Mouse (Mus musculus) limb, embryonic 11.5 days (tissue): Measurements from ENCODE around the gene Rabggta. TPM values are rescaled to one million over a fixed set of nuclear protein-coding genes. Genes with fewer than 3 reads are reported as not detected.

Source experiments
- ATAC-seq: fragments of 200-750 bp; cut with Nextera tagmentation; 2 replicates; pipeline ENCODE4 v1.8.0; 2017; ENCODE audit warnings: low read depth; ENCODE audit not compliant: insufficient number of reproducible peaks, low FRiP score, low TSS enrichment
- DNase-seq: peaks from one replicate; pipeline ENCODE4 v3.0.0-alpha.2; 2015; ENCODE audit warnings: low spot score
- H3K27ac ChIP-seq: fragments of 300-500 bp; sonication (generic); replicated peaks from 2 replicates; pipeline ENCODE4 v1.5.1; 2014; ENCODE audit warnings: low read depth, mild to moderate bottlenecking, low read length
- H3K27me3 ChIP-seq: fragments of 300-500 bp; sonication (generic); 2 replicates; pipeline ENCODE4 v1.6.1; 2014; ENCODE audit warnings: mild to moderate bottlenecking, low read length, mixed read lengths; ENCODE audit not compliant: control insufficient read depth, insufficient read depth
- H3K36me3 ChIP-seq: fragments of 300-500 bp; sonication (generic); 2 replicates; pipeline ENCODE4 v1.6.1; 2014; ENCODE audit warnings: mild to moderate bottlenecking, low read length, moderate library complexity, mixed read lengths; ENCODE audit not compliant: control insufficient read depth, insufficient read depth
- H3K4me1 ChIP-seq: fragments of 300-500 bp; sonication (generic); 2 replicates; pipeline ENCODE4 v1.6.1; 2014; ENCODE audit warnings: low read length, mixed read lengths; ENCODE audit not compliant: control insufficient read depth, insufficient read depth
- H3K4me2 ChIP-seq: fragments of 300-500 bp; sonication (generic); 2 replicates; pipeline ENCODE4 v1.6.1; 2014; ENCODE audit warnings: low read depth, mild to moderate bottlenecking, moderate library complexity; ENCODE audit not compliant: severe bottlenecking
- H3K4me3 ChIP-seq: fragments of 300-500 bp; sonication (generic); 2 replicates; pipeline ENCODE4 v1.5.1; 2014; ENCODE audit warnings: low read depth, low read length
- H3K9ac ChIP-seq: fragments of 300-500 bp; sonication (generic); 2 replicates; pipeline ENCODE4 v1.6.1; 2014; ENCODE audit warnings: mild to moderate bottlenecking, low read length
- H3K9me3 ChIP-seq: fragments of 300-500 bp; sonication (generic); 2 replicates; pipeline ENCODE4 v1.6.1; 2016; ENCODE audit warnings: low read length; ENCODE audit not compliant: control insufficient read depth
- WGBS: fragments of 180-500 bp; shearing (Covaris S2); extraction: QIAGEN DNeasy Blood & Tissue Kit; methylation state at CpG from one replicate; pipeline ENCODE4 v1.1.7; 2014; 5-methylcytosine and 5-hydroxymethylcytosine counted together
- polyA plus RNA-seq: library from polyadenylated mRNA; unstranded; fragments of >200 nt; fragmentation: Nextera tagmentation; extraction: Ambion mirVana; gene quantifications from 2 replicates; pipeline ENCODE4 v1.2.1, GENCODE M21; 2014

The Rabggta gene
- polyA plus RNA-seq, 1 experiment from 2014 or later = 20.0 TPM

- Histone ChIP-seq H3K27ac (peak within 1 kb of the TSS; percentile 60; the same call in 1 of the 2 replicates), H3K9me3 (no peaks in the 10 kb centered on the region), H3K27me3 (no peaks in the 10 kb centered on the region), H3K9ac (peak within 1 kb of the TSS; percentile 72), H3K4me3 (peak within 1 kb of the TSS; percentile 83), H3K4me1 (no peaks in the 10 kb centered on the region), H3K36me3 (peaks cover 6% of the 10 kb centered on the region; the same call in 1 of the 2 replicates), H3K4me2 (peak within 1 kb of the TSS; percentile 86)
- 1% methylated on average over 38 of the region's 38 CpGs for WGBS
- peak; percentile 96 for ATAC-seq
- DNase-seq = peak; percentile 89
Observed at GRCm38 (mm10) chr14:55671833-55672740, 50.0 kb downstream of the Rabggta start, which contains the start of the genes Gmpr2 and Nedd8. Gmpr2 (plus strand) TSS chr14:55671941. Nedd8 (minus strand) TSS chr14:55672124.

DNA sequence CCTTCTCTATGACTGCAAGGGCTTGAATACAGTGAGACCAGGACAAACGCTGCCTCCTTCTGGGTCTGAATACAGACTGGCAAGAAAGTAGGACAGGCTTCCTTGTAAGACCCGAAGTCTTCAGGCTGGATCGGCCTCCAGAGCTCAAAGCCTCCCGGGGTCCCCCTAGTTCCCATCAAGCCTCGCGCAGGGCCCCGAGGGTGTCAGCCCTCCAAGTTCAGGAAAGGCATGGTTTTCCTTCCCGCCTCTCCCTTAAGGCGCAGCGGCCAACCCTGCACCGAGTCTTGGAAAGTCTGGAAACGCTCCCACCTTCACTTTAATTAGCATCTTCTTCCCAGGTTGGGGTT lies 50.6 kb downstream of the Rabggta start:
- Histone ChIP-seq H3K9ac (peak overlapping the region; percentile 72), H3K4me2 (peak overlapping the region; percentile 86), H3K36me3 (0 out of 2 replicates have a peak, but pooled peaks cover 4% of the 10 kb centered on the region), H3K9me3 (no peaks in the 10 kb centered on the region), H3K4me1 (no peaks in the 10 kb centered on the region), H3K27me3 (no peaks in the 10 kb centered on the region), H3K27ac (peak overlapping the region; percentile 60; the same call in 1 of the 2 replicates), H3K4me3 (peak overlapping the region; percentile 83)
- WGBS = 0% methylated on average over 12 of the region's 12 CpGs
- DNase-seq (no peak), ATAC-seq (peak; percentile 36; the same call in 1 of the 2 replicates)

Other genes starting within 250 kb of the Rabggta start
- gene Dhrs4, start 243.5 kb downstream of the Rabggta start, polyA plus RNA-seq = 49.4 and 55.3 TPM in 2 replicates
- gene Carmil3, start 231.6 kb downstream of the Rabggta start, polyA plus RNA-seq = 3.0 and 3.7 TPM in 2 replicates
- not detected in 2 replicates for gene Cpne6, start 211.8 kb downstream of the Rabggta start, polyA plus RNA-seq
- not detected in 2 replicates for gene Nrl, start 197.3 kb downstream of the Rabggta start, polyA plus RNA-seq
- 20.4 and 21.6 TPM in 2 replicates for gene Pck2, start 182.0 kb downstream of the Rabggta start, polyA plus RNA-seq
- gene Dcaf11, start 162.3 kb downstream of the Rabggta start, polyA plus RNA-seq = 67.7 and 68.0 TPM in 2 replicates
- gene A730061H03Rik, start 161.9 kb downstream of the Rabggta start, polyA plus RNA-seq = 0.48 and 0.79 TPM in 2 replicates
- 5.0 and 6.5 TPM in 2 replicates for gene Fitm1, start 146.6 kb downstream of the Rabggta start, polyA plus RNA-seq
- 138 and 152 TPM in 2 replicates for gene Psme1, start 144.1 kb downstream of the Rabggta start, polyA plus RNA-seq
- 4.2 and 4.6 TPM in 2 replicates for gene Emc9, start 137.0 kb downstream of the Rabggta start, polyA plus RNA-seq
- 195 and 225 TPM in 2 replicates for gene Psme2, start 131.2 kb downstream of the Rabggta start, polyA plus RNA-seq
- gene Rnf31, start 130.6 kb downstream of the Rabggta start, polyA plus RNA-seq = 10.3 and 13.9 TPM in 2 replicates
- gene Irf9, start 118.7 kb downstream of the Rabggta start, polyA plus RNA-seq = 5.9 and 6.7 TPM in 2 replicates
- 7.7 TPM in 2 replicates for gene Rec8, start 104.2 kb downstream of the Rabggta start, polyA plus RNA-seq
- 91.5 and 100 TPM in 2 replicates for gene Ipo4, start 86.3 kb downstream of the Rabggta start, polyA plus RNA-seq
- 2.2 and 2.9 TPM in 2 replicates for gene Gm49378, start 84.4 kb downstream of the Rabggta start, polyA plus RNA-seq
- gene Tm9sf1, start 78.5 kb downstream of the Rabggta start, polyA plus RNA-seq = 83.2 and 83.3 TPM in 2 replicates
- gene Tssk4, start 72.1 kb downstream of the Rabggta start, polyA plus RNA-seq = 0.77 and 0.91 TPM in 2 replicates
- 60.7 and 64.0 TPM in 2 replicates for gene Mdp1, start 61.8 kb downstream of the Rabggta start, polyA plus RNA-seq
- gene Gmpr2, start 50.3 kb downstream of the Rabggta start, polyA plus RNA-seq = 55.4 and 60.9 TPM in 2 replicates
- gene Nedd8, start 50.1 kb downstream of the Rabggta start, polyA plus RNA-seq = 619 and 660 TPM in 2 replicates
- 68.1 and 68.5 TPM in 2 replicates for gene Tinf2, start 40.4 kb downstream of the Rabggta start, polyA plus RNA-seq
- 2.1 TPM in 2 replicates for gene Tgm1, start 8.3 kb downstream of the Rabggta start, polyA plus RNA-seq
- gene Dhrs1, start 23.4 kb upstream of the Rabggta start, polyA plus RNA-seq = 65.9 and 72.8 TPM in 2 replicates
- 55.5 and 56.7 TPM in 2 replicates for gene Nop9, start 23.4 kb upstream of the Rabggta start, polyA plus RNA-seq
- gene Cideb, start 36.2 kb upstream of the Rabggta start, polyA plus RNA-seq = 0.37 TPM in 1 of 2 replicates, not detected in the other
- 0.39 and 0.68 TPM in 2 replicates for gene Ltb4r2, start 39.2 kb upstream of the Rabggta start, polyA plus RNA-seq
- gene Ltb4r1, start 43.7 kb upstream of the Rabggta start, polyA plus RNA-seq = 0.17 TPM in 1 of 2 replicates, not detected in the other
- gene Adcy4, start 61.8 kb upstream of the Rabggta start, polyA plus RNA-seq = 13.2 and 15.0 TPM in 2 replicates
- gene Ripk3, start 66.6 kb upstream of the Rabggta start, polyA plus RNA-seq = 26.3 and 30.8 TPM in 2 replicates
- 105 and 106 TPM in 2 replicates for gene Nfatc4, start 100.9 kb upstream of the Rabggta start, polyA plus RNA-seq
- 21.6 and 24.7 TPM in 2 replicates for gene Nynrin, start 131.7 kb upstream of the Rabggta start, polyA plus RNA-seq
- 0.11 and 0.27 TPM in 2 replicates for gene Cbln3, start 162.1 kb upstream of the Rabggta start, polyA plus RNA-seq
- gene Khnyn, start 162.7 kb upstream of the Rabggta start, polyA plus RNA-seq = 17.4 and 18.4 TPM in 2 replicates
- gene Sdr39u1, start 178.0 kb upstream of the Rabggta start, polyA plus RNA-seq = 67.2 and 70.2 TPM in 2 replicates
- gene Cma1, start 222.4 kb upstream of the Rabggta start, polyA plus RNA-seq = not detected in 2 replicates
- not detected in 2 replicates for gene Cma2, start 228.7 kb upstream of the Rabggta start, polyA plus RNA-seq